Mouse (Mus musculus): ENCODE data around the gene Zxdc.
A peak's percentile ranks its signal among the peaks of the same experiment; 100 is the strongest.

The Zxdc gene

DNA sequence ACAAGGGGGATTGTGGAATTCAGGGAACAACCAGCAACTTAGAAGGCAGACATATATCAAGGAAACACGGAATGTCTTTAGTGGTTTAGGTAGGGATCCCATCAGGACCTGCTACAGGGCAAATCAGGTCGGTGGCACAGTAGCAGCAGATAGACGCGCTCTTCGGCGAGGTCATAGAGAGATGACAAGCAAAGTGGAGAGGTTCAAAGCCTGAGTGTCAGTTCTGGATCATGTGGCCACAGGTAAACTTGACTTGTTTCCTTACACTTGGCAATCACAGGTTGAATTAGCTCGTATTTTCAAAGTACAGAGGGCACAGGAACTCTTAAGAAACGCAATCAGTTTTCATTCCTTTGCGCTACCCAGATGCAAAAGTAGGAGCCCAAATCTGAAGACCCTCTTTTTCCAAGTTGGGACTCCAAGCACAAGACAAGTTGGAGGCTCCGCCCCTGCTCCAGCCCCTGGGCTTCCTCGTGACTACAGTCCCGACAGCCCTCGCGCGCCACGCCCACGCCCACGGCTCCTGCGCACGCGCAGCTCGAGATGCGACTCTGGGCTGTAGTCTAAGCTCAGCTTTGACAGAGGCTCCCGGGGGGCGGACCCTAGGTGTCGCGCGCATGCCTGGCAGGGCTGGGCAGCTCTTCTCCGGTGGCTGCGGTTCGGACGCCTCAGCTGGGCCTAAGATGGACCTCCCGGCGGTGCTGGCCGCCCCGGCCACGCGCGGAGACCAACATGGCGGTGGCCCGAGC, at the start of gene Zxdc:
Zxdc (plus strand) TSS at position 517 of the 749 bp plus-strand sequence.
- DNase-seq = peak; percentile 99 to 100

DNA sequence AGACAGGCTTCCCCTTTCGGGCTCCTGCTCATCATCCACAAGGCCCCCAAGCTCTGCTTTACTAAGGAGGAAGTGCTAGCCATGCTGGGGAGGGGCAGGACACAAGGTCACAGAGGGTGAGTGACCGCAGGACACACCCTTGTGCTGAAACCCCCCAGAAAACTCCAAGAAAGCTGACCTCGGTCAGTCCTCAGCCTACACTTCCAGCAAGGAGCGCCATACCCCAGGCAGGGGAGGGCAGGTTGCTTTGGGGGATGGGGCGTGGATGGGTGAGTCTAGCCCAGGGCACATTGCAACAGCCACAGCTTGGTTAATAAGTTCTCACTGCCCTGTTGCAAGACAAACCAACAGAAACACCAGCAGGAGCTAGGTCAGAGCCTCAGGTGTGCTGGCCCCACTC, 48.9 kb upstream of the Zxdc start:
- DNase-seq = no peak

DNA sequence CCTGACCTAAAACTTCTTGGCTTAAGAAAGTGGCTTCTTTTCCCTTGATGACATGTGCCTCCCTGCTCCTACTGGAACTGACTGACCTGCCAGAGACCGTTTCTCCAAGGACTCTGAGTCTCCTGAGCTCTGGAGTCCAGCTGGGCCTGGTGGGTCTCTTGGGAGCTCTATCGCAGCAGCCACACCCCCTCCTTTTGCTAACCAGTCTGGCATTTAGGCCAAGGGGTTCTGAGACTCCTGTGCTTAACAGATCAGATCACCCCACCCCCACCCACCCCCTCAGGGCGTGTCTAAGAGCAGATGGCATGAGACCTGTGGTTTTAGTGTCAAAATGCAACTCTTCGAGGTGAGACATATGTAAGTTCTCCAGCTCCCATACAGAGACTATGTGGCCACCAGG, 47.5 kb upstream of the Zxdc start:
- no peak for DNase-seq

DNA sequence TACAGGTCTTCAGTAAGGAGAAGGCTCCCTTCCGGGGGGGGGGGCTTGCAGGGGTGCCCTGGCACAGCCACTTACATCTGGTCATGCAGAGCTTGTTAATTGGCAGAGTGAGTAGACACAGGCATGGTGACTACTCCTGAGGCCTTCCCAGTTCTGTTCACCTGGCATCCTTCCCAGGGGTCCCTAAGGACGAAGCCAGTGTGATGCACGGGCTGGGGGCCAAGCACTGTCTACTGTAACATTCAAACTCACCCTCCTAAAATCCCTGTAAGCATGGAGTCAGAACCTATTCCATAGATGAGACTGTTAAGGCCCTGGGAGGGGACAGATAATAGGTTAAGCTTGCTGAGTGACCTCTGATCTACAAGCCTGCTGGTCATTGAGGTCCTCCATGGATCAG, 45.3 kb upstream of the Zxdc start:
- DNase-seq = no peak

DNA sequence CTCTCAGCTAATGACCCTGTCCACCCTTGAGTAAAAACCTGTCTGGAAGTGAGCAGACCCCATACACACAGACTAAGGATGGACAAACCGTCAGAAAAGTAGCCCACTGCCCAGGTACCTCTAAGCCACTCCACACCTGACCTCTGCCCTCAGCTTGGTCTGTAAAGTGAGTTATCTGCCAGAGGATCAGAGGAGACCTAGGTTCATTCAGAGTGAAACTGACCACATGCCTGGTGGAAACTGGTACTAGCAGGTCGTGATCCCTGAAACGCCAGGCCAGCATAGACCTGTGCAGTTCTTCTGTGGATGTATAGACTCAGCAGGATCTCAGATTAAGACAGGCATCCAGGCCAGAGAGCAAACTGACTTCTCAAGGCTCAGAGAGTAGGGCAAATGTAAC, 44.8 kb upstream of the Zxdc start:
- no peak for DNase-seq

DNA sequence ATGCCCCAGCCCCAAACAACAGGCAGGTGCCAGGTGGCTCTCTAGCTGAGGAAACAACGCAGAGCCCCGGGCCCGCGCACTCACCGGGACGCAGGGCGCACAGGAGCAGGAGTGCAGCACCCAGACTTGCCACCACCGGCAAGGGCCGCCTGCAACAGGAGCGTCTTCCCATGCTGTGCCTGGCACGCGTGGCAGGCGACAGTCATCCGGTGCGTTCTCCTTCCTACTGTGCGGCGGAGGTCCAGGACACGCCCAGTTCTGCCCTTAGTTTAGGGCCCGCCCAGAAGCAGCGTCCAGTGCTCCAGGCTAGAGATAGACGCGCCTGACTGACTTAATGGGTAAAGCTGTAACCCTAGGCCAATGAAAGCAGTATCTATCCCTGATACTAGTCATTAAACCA, 44.3 kb upstream of the Zxdc start, which contains the start of gene Chst13:
Chst13 (minus strand) TSS at position 195 of the 400 bp plus-strand sequence.
- DNase-seq = no peak

DNA sequence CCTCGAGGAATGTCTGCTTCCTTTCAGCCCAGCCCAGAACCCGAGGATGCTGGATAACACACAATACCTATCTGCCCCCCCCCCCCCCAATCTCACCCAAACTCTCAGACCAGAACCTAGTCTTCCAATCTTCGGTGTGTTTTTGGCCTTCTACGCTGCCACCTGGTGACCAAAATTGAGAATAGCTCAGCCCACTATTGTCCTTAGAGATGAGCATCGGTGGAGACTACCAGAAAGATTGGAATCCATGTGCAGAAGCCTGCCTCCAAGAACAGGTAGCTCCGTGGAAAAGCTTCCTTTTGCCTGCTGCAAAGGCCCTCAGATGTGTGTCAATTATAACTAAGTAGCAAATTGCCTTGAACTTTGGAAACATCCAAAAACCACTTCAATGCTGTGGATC, 41.6 kb upstream of the Zxdc start:
- peak; percentile 27 to 34 for DNase-seq

DNA sequence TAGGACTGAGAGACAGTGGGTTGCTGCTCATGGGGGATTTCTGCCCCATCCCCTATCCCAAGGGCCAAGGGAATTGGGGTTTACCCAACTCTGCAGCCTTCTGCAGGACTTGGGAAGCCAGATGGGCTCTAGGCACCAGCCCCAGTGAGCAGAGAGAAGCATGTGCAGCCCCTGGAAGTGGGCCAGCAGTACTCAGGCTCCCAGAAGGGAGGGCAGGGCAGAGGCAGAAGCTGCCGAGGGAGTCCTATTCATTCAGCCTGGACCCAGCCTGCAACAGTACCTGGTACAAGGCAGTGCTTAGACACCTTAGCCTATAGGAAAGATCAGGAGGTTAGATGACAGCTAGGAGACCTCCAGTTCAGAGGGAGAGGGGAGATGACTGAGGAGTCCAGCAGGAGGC, 39.3 kb upstream of the Zxdc start:
- DNase-seq = peak; percentile 78 to 84

DNA sequence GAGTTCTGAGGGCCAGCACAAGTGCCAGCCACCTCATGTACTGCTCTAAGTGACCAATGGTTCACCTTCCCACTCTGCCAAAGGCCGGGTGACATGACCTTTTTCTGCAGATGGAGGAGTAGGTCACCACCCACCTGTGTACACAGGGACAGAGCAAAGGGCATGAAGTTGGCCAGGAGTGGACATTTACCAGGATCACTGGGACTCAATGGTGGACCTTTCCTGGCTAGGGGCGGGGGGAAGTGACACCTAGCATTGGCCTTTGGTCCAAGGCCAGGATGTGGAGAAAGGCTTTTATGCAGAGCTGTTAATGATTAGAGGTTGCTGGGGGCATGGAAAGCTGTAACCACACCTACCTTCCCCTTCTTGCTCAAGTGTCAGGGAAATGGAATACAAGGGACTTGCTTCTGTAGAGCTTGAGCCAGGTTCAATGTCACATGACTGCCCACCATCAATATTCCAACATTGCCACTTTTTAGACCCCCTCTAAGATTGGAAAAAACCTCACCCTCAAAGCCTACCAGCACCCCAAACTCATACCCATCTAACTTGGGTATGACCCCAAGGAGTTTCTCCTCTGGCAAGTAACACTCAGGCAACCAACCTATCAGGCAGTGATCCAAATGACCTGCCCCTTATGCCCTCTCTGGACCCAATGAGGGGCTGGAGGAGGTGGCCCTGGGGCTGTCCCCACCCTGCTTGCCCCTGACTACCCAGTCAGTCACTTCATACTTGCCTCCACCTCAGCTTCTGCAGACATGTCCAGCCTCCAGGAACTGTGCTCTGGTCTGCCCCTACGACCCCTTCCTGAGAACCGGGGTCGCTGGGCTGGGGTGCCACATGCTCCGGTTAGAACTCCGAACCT, 36.5 kb upstream of the Zxdc start, which contains the start of gene Uroc1:
Uroc1 (plus strand) TSS at position 724 of the 865 bp plus-strand sequence.
- no peak for DNase-seq

DNA sequence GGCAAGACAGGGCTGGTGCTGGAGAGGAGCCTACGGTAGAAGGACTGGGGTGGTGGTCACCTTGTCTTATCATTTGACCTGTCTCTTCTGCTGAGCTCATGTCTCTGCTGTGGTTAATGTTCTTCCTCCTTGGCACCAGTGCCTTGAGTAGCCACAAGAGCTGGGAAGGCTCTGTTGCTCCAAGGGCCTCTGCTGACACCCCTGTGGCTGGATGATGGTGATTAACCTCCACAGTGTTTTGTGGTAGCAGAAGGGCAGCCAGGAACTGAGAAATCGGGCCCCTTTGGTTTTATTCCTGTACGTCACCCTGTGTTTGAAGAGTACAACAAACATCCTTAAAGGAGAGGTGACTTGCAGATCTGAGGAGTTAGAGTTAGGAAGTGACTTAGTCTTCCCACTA, 35.0 kb upstream of the Zxdc start:
- DNase-seq = no peak

DNA sequence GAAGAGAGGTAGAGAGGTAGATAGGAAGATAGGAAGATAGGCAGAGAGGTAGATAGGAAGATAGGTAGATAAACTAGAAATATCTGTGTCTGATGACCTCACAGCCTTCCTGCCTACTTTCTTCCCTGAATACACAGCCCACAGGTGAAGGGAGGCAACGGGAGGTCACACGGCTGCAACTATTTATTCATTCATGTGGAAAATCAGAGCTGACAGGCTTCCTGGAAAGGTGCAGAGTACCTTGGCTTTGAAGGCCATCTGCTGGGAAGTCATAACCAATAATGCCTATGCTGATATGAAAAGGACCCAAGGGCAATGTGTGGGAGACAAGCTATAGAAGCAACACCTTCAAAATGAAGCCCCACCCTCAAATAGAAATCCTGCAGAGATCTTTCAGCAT, 26.9 kb upstream of the Zxdc start:
- peak; percentile 38 to 52 for DNase-seq

DNA sequence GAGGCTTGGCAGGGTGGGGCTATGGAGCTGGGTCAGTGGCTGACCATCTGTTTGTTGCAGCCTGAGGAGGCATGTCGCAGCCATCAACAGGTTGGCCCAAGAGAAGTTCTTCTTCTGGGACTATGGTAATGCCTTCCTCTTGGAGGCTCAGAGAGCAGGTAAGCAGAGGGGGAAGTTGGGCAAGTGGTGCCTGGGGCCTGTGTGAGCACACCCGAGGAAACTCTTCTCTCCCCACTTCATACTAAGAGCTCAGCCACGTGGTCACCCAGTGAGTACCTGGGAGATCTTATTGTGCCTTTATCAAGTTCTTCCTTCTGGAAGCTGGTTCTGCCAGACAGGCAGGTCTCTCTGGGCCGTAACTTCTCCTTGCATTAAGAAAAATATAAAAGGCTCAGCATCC, 22.1 kb upstream of the Zxdc start:
- no peak for DNase-seq

DNA sequence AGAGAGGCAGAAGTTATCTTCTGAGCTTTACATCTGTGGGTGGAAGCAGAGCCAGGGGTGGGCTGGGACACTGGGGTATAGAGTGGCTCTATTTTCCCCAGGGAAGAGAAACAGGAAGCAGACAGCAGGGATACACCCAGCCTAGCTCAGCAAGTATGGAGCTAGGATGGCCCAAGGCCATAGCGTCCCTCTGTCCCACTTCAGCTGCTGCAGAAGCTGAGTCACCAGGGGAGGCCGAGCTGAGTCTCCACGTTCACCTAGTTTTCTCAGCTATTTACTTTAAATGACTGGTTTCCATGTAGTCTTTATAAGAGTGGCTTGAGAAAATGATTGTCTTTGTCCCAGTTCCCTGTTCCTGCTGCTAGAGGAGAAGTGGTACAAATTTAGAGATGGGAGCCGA, 20.8 kb upstream of the Zxdc start:
- no peak for DNase-seq

DNA sequence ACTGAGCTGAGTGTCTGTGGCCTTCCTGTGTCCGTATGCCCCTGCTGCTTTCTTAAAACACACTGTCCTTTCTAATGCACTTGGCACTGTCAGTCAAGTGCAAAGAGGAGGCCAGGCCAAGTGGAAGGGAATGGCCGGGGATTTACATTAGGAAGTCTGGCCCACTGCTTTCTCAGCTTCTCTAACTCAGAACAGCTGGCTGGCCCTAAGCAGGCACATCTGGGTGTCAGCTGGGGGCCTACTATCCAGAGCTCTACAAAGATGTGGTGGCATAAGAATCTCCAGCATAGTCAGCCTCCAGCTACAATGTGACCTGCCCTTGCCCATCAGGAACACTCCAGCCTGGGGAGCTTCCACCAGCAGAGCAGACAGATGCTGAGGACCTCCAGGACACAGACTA, 19.3 kb upstream of the Zxdc start:
- DNase-seq = no peak

DNA sequence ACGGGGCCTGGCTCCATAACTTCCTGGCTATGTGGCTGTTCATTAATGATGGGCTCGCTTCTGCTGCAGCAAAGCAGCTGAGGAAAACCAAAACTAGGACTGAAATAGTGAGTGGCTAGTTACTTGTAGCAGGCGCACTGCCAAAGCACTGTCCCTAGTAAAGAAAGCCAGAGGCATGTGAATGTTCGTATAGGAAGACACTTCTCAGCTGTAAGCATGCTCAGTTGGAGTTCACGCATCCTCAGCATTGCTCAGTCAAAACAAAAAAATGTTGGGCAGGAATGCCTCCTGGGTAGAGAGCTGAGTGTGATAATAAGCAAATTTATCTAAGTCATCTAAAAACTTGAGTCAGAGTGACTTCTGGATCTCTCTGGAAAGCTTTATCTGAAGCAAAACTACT, 11.2 kb upstream of the Zxdc start:
- DNase-seq = no peak

DNA sequence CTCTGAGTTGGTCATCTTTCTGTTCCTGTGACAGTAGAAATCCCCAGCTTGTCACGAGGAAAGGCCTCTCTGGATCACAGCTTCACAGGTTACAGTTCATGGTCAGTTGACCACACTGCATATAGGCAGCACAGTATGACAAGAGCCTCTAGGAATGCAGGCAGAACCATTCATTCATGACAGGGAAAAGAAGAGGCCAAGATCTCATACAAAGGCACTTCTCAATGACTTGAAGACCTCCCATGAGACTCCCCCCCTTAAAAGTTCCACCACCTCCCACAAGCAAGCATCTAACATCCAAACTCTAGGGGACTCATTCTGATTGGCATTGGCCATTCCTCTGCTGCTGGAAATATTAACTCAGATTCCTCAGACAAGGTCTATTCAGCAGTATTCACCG, 9.8 kb upstream of the Zxdc start:
- no peak for DNase-seq

DNA sequence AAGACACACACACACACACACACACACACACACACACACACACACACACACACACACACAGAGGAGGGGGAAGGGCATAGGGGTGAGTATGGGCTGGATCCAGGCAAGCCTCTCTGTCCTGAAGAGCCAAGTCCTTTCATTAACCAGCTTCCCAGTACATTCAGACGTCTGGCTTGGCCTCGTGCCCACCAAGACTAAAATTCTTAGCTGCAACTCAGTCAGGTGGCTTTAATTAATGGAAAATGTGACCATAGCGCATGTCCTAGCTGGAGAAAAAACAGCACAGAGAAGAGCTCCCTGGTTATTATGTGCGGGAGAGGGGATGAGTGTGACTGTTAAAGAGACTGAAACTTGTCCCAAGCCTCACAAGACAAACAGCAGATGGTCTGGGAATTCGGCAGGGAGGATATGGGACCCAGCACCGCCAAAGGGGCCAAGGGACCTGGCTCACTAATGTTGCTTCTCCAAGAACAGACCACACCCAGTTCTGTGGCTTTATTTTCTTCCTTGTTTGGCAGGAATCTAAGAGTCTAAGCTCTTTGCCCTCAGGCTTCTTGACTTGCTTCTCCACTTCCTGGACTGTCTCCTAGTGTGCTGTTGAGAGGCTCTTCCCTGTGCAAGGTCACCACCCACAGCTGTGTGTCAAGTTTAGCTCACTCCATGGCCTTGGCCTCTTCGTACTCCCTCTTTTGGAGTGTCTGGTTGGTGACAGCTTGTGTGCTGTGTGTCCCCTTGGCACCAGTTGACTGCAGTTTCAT, 9.1 kb upstream of the Zxdc start:
- peak in 1 of 2 experiments; percentile 14 for DNase-seq

DNA sequence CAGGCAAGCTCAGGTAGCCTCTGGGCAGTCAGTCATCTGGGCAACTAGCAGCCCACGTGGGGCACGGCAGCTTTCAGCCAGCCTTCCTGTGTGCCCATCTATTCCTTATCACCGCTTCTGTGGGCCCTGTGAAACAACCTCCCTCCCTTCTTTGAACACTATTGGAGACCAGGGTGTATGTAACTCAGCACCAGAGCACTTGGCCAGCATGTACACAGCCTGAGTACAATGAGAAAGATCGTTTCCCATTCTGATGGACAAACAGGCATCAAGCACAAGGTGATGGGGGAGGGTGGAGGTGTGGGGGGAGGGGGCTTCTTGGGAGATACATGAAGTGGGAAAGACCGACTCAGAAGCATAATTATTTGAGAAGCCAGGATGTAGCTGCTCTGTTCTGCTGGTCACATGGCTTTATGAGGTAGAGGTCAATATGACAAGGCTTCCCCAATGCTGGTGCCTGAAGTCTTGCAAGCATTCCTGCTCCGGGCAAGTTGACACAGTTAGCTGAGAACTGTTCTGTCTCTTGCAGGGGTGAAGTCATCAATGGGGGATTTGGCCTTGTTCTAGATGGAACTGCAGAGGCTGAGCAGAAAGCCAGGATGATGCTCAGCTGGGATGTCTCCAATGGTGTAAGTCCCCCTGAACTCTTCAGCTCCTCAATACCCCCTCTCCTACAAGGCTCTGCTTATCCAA, 8.2 kb upstream of the Zxdc start:
- DNase-seq = no peak

DNA sequence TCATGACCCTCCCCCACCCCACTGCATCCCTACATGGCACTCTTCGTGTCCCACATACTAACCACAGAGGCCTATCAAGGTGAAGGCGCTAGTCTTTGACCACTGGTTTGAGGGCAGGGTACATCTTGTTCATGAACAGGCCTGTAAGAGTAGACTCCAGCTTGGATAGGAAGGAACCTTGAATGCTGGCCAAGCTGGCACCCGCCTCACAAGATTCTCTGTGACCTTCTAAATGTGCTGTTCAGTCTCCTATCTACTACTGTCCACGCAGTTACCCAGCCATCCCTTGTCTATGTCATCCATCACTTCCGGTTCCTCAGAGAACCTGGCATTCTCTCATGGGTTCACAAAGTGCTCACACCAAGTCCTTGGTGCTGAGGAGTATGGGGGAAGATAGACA, 6.0 kb upstream of the Zxdc start:
- DNase-seq = no peak

DNA sequence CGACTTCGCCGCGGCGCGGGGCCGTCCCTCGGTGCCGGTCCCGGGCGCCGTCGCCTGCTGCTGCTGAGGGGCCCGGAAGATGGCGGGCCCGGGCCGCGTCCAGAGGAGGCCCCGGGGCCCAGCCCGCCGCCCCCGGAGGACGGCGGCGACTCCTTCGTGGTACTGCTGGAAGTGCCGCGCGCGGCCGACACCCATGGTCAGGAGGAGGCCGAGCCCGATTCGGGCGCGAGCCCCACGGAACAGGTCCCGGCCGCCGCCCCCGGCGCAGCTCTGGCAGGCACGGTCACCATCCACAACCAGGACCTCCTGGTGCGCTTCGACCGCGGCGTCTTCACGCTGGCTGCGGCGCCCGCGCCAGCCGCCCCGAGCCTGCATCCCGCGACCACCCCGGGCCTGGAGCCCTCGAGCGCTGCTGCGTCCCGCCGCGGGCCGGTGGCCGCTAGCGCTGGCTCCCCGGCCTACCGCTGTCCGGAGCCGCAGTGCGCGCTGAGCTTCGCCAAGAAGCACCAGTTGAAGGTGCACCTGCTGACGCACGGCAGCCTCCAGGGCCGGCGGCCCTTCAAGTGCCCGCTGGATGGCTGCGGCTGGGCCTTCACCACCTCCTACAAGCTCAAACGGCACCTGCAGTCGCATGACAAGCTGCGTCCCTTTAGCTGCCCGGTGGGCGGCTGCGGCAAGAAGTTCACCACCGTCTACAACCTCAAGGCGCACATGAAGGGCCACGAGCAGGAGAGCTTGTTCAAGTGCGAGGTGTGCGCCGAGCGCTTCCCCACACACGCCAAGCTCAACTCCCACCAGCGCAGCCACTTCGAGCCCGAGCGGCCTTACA, 647 bp downstream of the Zxdc start:
- DNase-seq = peak; percentile 54 to 70

DNA sequence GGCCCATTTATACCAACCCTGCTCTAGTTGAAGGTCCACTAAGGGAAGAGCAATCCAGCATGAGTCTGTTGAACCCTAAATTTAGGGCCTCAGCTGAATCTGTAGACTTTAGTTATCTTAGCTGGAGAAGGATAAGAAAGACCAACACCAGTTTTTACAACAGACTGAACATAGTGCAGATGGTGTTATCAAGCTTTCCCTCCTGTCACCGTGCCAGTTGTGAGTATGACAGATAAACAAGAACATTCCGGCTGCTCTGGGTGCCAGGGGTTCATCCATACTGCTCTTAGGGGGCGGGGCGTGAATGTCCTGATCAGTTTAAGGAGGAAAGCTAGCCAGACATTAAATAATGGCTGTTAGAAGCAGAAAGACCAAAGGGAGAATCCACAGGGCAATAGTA, 5.4 kb downstream of the Zxdc start:
- DNase-seq = no peak

DNA sequence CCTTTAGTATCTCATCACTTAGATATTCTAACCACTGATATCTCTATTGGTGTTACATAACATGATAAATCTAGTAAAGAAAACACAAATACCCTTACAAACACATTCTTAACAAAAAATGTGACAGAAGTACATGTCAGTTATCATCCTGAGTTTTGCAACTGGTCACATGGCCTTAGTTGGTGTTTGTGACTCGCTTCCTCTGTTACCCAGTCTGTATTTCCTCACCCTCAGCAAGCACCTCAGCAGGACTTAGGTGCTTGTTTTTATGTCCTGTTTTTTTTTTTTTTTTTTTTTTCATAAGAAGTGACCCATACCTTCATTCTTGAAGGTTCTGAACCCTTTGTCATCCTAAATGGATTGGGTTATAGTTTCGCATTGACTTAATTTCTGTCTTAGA, 8.4 kb downstream of the Zxdc start:
- DNase-seq = no peak
